Mouse (Mus musculus): ENCODE results near the gene Cacng5.

Gene Cacng5

DNA sequence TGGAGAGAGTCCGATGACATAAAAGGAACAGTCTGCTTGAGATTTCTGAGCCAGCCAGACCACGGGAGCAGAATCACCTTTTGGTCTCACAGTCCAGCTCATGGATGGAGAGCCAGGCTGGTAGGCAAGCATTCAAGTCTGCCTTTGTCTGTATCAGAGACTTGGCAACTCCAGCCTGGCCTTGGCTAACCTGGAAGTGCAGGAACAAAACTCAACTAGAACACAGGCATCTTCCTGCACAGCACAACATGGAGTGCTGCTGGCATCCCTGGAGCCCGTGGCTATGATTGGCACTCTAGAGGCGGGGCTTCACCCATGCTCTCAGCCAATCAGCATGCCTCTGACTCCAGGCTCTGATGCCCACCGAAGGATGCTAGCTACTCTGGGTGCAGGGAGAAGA lies 38.0 kb downstream of the Cacng5 start:
- no peak for DNase-seq

DNA sequence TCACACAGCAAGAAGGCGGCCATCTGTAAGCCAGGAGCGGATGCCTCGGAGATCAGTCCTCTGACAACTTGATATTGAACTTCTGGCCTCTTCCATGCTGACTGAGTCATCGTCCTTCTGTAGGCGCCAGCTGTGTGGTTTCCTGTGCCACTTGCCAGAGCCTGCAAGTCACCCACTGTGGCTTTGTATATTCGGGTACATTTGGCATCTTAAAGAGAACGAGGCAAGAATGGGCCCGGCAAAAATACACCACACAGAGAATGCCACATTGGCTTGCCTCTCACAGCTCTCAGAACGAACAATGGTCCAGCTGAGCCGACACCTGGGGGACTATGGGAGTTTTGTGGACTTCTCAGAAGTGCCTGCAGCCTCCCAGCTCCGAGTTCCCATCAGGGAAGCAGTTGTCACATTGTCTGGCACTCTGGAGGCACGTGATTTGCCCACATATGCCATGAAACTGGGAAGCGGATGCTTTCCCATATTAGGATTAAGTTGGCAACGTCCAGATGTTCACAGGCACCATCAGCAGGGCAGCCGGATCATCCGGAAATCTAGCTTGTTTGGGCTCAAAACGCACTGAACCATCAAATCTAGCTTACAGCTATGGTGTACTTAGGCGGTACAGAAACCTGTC lies 38.9 kb downstream of the Cacng5 start:
- peak; percentile 31 for DNase-seq

DNA sequence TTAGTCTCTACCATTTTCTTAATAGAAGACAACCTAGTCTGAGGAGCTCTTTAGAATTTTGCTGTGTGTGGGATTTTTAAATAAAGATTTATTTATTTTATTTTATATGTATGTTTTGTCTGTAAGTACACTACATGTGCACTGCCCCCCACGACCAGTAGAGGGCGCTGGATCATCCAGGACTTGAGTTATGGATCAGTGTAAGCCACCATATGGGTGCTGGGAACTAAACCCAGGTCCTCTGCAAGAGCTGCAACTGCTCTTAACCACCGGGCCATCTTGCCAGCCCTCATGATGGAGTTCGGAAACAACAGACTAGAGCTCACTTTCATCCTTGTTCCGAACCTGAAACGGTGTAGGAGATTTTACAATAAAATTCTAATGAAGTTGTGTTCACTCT lies 42.1 kb downstream of the Cacng5 start:
- DNase-seq, result no peak

DNA sequence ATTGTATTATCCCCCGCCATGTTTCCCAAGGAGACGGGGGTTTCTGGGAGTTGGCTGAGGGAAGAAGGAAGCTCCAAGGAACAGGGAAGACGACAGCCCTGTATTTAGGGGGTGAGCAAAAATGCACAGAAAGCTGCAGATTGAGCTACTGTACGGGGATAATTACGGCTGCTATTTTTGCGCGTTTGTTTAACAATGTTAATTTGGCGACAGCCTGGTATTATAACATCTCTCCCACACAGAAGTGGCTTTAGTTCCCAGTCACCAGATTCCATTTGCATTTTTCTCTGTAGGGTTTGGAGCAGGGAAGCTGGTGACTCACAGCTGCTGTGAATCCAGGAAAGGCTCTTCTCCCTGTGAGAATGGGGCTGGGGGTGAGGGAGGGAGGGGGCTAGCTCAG lies 47.3 kb downstream of the Cacng5 start:
- DNase-seq, result peak; percentile 60

DNA sequence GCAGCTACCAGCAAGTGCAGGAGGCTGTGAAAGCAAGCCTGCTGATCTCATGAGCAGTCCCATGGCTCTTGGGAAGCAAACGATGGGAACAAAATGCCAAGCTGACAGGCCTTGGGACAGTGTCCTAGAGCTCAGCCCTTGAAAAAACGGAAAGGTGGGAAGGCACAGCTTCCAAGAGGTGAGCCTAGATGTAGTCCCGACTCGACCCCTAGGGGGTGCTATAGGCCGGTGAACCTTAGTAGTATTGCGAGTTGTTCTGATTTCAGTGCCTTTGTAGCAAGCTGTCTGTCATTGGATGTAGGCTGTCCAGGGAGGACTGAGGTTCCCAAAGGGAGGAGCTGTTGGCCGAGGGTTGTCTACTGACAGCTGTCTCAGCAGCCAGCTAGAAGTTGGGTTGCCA lies 49.7 kb downstream of the Cacng5 start:
- DNase-seq, result peak; percentile 64

DNA sequence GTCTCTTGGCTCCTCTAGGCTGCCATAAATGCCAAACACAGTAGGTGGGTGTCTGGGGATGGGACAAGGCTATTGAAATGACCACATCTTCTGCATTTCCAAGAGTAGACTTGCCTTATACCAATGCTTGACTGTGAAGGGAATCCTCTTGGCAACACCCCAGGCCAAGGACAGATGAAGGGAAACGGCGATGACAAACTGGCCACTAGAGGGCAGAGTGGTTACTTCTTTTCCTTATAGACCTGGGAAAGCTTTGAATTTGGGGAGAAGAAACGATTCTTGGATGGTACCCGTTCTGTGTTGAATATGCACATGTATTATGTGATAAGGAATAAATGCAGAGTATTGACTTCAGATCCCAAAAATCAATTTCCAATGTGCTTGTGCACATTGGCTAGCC lies 50.8 kb downstream of the Cacng5 start:
- peak; percentile 67 for DNase-seq

DNA sequence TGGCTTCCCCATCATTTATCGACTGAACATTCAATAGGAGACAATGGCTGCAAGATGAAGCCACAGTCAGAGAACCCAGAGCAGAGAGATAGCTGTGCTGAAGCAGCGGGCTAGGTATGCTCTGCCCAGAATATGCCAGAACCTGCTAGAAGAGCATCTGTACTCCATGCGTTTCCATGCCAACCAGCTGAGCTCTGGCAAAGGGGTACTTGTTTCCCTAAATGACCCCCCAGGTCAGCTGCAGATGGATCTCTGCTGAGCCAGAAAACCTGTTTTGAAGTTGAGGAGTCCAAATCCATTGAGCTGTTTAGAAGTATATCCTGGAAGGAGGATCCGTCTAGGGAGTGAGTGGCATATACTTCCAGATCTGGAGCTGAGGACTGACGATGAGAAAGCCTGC lies 53.1 kb downstream of the Cacng5 start:
- DNase-seq, result no peak

DNA sequence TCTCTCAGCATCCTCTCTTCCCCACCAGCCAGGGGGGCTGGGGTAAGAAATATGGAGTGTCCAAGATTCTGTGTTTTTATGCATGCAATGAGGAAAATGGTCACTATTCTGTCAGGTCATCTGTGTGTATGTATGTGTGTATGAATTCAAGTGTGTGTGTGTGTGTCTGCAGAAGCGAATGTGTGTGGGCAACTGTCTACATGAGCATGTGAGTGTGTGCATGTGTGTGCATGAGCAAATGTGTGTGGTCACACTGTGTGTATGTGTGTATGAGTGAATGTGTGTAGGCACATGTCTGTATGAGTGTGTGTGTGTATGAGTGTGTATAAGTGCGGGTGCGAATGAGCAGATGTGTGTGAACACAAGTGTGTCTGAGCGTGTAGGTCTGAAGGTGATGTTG lies 55.0 kb downstream of the Cacng5 start:
- DNase-seq, result no peak

DNA sequence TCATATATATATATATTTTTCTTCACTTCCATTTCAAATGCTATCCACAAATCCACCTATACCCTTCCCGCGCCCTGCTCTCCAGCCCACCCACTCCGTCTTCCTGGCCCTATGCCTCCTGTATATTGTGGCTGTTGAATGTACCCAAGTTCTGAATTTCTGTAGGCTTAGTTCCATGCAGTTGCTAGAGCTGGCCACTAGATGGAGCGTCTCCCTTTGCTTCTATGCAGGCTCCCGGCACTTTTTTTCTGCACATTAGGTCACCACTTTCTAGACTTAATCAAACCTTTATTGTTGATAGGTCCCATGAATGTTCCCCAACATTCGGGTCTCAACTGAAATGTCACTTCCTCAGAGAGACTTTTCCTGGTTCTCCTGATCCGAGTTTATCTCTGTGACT lies 55.6 kb downstream of the Cacng5 start:
- DNase-seq, result peak; percentile 24

DNA sequence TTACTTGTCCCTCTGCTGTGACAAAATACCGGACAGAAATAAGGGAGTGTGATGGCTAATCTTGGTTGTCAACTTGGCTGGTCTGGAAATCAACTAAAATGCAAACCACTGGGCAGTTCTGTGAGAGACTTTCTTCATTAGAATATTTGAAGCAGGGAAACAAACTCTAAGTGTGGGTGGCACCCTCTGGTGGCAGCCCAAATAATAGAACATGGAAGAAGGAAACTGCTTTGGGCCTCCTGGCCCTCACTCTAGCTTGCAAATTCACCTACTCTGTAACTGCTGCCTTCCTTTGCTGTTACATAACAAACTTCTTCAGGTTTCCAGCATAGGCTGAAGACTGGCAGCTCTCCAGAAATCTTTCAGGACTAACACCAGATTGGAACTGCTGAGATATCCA lies 61.8 kb downstream of the Cacng5 start:
- peak; percentile 37 for DNase-seq

DNA sequence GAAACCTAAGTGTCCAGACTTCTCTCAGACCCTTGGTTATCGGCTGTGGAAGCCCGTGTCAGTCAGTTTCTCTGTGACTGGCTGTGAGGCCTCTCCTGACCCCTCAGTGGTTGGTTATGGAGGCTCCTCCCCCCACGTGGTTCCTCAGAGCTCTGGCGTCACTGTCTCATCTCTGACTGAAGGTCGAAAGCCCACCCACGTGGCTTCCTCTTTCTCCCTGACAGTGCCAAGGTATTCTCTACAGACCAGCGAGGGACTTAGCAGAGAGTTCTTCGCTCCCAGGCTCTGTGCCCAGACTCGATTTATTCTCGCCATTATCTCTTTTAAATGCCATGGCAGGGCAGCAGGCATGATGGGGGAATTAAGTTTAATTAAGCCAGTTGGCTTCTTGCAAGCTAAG lies 65.2 kb downstream of the Cacng5 start:
- DNase-seq, result no peak

DNA sequence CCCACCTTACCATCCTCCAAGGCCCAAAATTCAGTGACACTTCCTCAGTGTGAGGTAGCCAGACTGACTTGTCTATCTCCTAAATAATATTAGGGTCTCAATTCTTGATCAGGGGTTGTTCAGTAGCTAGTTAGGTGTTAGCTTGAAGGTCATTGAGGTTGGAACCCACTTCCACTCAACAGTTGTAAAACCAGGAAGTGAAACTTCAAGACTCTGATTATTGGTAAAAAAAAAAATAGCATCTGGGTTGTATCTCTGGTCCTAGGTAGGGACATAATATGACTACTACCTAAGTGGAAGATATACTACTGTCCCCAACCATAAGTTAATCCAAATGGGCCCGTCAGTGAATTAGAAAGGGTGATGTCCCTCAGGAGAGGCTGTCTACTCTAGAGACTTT lies 70.7 kb downstream of the Cacng5 start:
- DNase-seq, result no peak

DNA sequence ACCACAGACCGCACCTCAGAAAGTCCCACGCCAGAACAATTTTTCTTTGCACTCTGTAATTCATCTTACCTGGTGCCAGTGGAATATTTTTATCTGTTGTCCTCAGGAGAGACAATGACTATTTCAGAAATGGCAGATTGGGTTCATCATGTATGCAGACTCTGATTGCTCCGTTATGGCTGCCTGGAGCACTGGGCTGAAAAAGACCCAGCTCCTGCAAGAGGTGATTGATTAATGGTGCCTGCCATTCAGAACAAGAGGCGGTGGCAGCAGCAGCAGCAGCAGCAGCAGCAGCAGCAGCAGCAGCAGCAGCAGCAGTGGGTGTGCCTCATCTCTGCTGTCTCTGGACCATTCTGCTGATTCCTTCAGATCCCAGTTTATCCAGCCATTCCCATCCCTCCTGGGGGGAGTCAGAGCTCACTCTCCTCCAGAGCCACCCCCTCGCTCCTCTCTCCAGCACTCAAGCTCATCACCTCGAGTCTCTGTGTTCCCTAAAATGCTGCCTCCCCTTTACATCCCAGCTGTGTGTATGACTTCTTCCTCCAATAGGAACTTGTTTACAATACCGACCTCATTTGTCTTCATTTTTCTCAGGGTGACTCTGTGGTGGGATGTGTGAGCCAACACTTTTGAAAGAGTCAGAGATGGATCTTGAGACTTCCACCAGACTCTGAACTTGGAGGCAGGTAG lies 81.4 kb downstream of the Cacng5 start:
- no peak for DNase-seq

All from right cerebral cortex, postnatal 25 days (tissue).